Mouse (Mus musculus) spleen, adult 2 months (tissue): ENCODE data around the gene Arhgef17. TPM values are rescaled to one million over a fixed set of nuclear protein-coding genes. Genes with fewer than 3 reads are reported as not detected.

Experiments
- DNase-seq, 2 experiments: peaks; one replicate each; pipeline versions ENCODE4 v3.0.0 to v3.0.0-alpha.2; 2012 to 2021; ENCODE audit warnings: low spot score in 2 of 2, low read depth in 1 of 2
- H3K27ac ChIP-seq: fragments of 200-500 bp; 2 replicates; pipeline ENCODE4 v1.5.1; 2012; ENCODE audit warnings: low read length, inconsistent platforms; ENCODE audit not compliant: insufficient read depth
- H3K27me3 ChIP-seq: fragments of 200-500 bp; 2 replicates; pipeline ENCODE4 v1.6.1; 2012; ENCODE audit warnings: mild to moderate bottlenecking, moderate library complexity, low read length, inconsistent platforms; ENCODE audit not compliant: control insufficient read depth, insufficient read depth
- H3K36me3 ChIP-seq: fragments of 200-500 bp; 2 replicates; pipeline ENCODE4 v1.6.1; 2012; ENCODE audit warnings: mild to moderate bottlenecking, low read length, inconsistent platforms; ENCODE audit not compliant: control insufficient read depth, insufficient read depth
- H3K4me1 ChIP-seq: fragments of 200-500 bp; 2 replicates; pipeline ENCODE4 v1.6.1; 2011; ENCODE audit warnings: inconsistent platforms; ENCODE audit not compliant: control insufficient read depth, insufficient read depth, insufficient read length
- H3K4me3 ChIP-seq: fragments of 200-500 bp; 2 replicates; pipeline ENCODE4 v1.5.1; 2011; ENCODE audit warnings: mild to moderate bottlenecking, inconsistent platforms; ENCODE audit not compliant: insufficient read depth, insufficient read length; ENCODE audit errors: extremely low read depth
- CTCF ChIP-seq: fragments of 200-500 bp; IDR thresholded peaks from 2 replicates; pipeline ENCODE4 v1.5.1; 2011; ENCODE audit warnings: mild to moderate bottlenecking, inconsistent platforms; ENCODE audit not compliant: insufficient read depth, insufficient read length, insufficient replicate concordance; ENCODE audit errors: extremely low read depth
- POLR2A ChIP-seq: fragments of 200-500 bp; IDR thresholded peaks from 2 replicates; pipeline ENCODE4 v1.6.1; 2011; ENCODE audit warnings: low read depth, low read length, inconsistent platforms
- WGBS: fragments of 180-500 bp; shearing (Covaris S2); methylation state at CpG from one replicate; pipeline ENCODE4 v1.1.7; 2018; 5-methylcytosine and 5-hydroxymethylcytosine counted together
- polyA plus RNA-seq: library from polyadenylated mRNA; depleted of rRNA; stranded (reverse); fragments of >200 nt; gene quantifications from 2 replicates; pipeline ENCODE4 v1.2.3, GENCODE M21; 2012

Gene Arhgef17
- polyA plus RNA-seq, 1 experiment: 12.3 TPM

- Histone ChIP-seq H3K36me3 (no peaks in the 10 kb centered on the region), H3K4me1 (no peaks in the 10 kb centered on the region), H3K4me3 (no peak overlapping the region), H3K27me3 (no peaks in the 10 kb centered on the region), H3K27ac (no peak overlapping the region)
- TF ChIP-seq CTCF (no peak), POLR2A (no peak)
- DNase-seq: no peak
- WGBS: 81% methylated on average over 9 of the region's 9 CpGs
These were observed 35.9 kb upstream of the Arhgef17 start for GRCm38 (mm10) chr7:100967850-100968249.

GRCm38 (mm10) chr7:100966014-100966413 is 34.1 kb upstream of the Arhgef17 start:
- DNase-seq: no peak
- WGBS: 86% methylated on average over 7 of the region's 7 CpGs
- no peaks in the 10 kb centered on the region; the same call in 1 of the 2 replicates for H3K4me1 ChIP-seq
- no peaks in the 10 kb centered on the region for H3K36me3 ChIP-seq
- H3K27ac ChIP-seq: no peak overlapping the region
- no peak overlapping the region for H3K4me3 ChIP-seq
- H3K27me3 ChIP-seq: no peaks in the 10 kb centered on the region
- no peak for TF ChIP-seq POLR2A
- no peak for TF ChIP-seq CTCF

GRCm38 (mm10) chr7:100965079-100965478 is 33.2 kb upstream of the Arhgef17 start:
- DNase-seq: no peak
- Histone ChIP-seq H3K4me1 (no peaks in the 10 kb centered on the region; the same call in 1 of the 2 replicates), H3K36me3 (no peaks in the 10 kb centered on the region), H3K4me3 (no peak overlapping the region), H3K27me3 (no peaks in the 10 kb centered on the region), H3K27ac (no peak overlapping the region)
- peak; percentile 70; the same call in 1 of the 2 replicates for TF ChIP-seq CTCF
- TF ChIP-seq POLR2A: no peak
- 48% methylated on average over 4 of the region's 4 CpGs for WGBS

GRCm38 (mm10) chr7:100964242-100964641 is 32.3 kb upstream of the Arhgef17 start:
- no peak for TF ChIP-seq POLR2A
- no peak for TF ChIP-seq CTCF
- Histone ChIP-seq H3K36me3 (no peaks in the 10 kb centered on the region), H3K27me3 (no peaks in the 10 kb centered on the region), H3K4me1 (no peaks in the 10 kb centered on the region; the same call in 1 of the 2 replicates), H3K27ac (0 out of 2 replicates have a peak overlapping the region, but pooled peaks have one; percentile 40), H3K4me3 (no peak overlapping the region)
- no peak for DNase-seq
- 63% methylated on average over 6 of the region's 6 CpGs for WGBS

- no peaks in the 10 kb centered on the region for H3K27me3 ChIP-seq
- H3K4me1 ChIP-seq: no peaks in the 10 kb centered on the region; the same call in 1 of the 2 replicates
- no peak for TF ChIP-seq POLR2A
- TF ChIP-seq CTCF: no peak
- WGBS: 86% methylated on average over 8 of the region's 8 CpGs
- no peak overlapping the region for H3K27ac ChIP-seq
- DNase-seq: no peak
- no peak overlapping the region for H3K4me3 ChIP-seq
- H3K36me3 ChIP-seq: no peaks in the 10 kb centered on the region
These were observed 31.5 kb upstream of the Arhgef17 start for GRCm38 (mm10) chr7:100963381-100963780.

GRCm38 (mm10) chr7:100961146-100961545 is 29.2 kb upstream of the Arhgef17 start:
- no peak for TF ChIP-seq POLR2A
- Histone ChIP-seq H3K4me1 (no peaks in the 10 kb centered on the region; the same call in 1 of the 2 replicates), H3K36me3 (no peaks in the 10 kb centered on the region), H3K4me3 (no peak overlapping the region), H3K27ac (no peak overlapping the region; the same call in 1 of the 2 replicates), H3K27me3 (no peaks in the 10 kb centered on the region)
- no peak for DNase-seq
- WGBS: 29% methylated on average over 7 of the region's 7 CpGs

GRCm38 (mm10) chr7:100960462-100960861 is 28.6 kb upstream of the Arhgef17 start:
- no peak overlapping the region for H3K4me3 ChIP-seq
- TF ChIP-seq CTCF: no peak
- no peak for TF ChIP-seq POLR2A
- H3K27ac ChIP-seq: no peak overlapping the region
- H3K4me1 ChIP-seq: no peaks in the 10 kb centered on the region; the same call in 1 of the 2 replicates
- no peaks in the 10 kb centered on the region for H3K36me3 ChIP-seq
- 80% methylated on average over 2 of the region's 2 CpGs for WGBS
- H3K27me3 ChIP-seq: no peaks in the 10 kb centered on the region
- no peak for DNase-seq

GRCm38 (mm10) chr7:100958426-100958825 is 26.5 kb upstream of the Arhgef17 start:
- H3K27ac ChIP-seq: no peak overlapping the region
- H3K4me3 ChIP-seq: no peak overlapping the region
- TF ChIP-seq CTCF (no peak), POLR2A (no peak)
- H3K27me3 ChIP-seq: no peaks in the 10 kb centered on the region
- WGBS: 91% methylated on average over 2 of the region's 2 CpGs
- H3K36me3 ChIP-seq: no peaks in the 10 kb centered on the region
- no peaks in the 10 kb centered on the region; the same call in 1 of the 2 replicates for H3K4me1 ChIP-seq
- DNase-seq: no peak
